Mouse (Mus musculus) midbrain, embryonic 16.5 days (tissue): ENCODE measurements at regions not wholly inside any gene's neighbourhood (a gene's known extent, or its start where the extent isn't known, plus 50 kb on each side); places are given as distances from the start of the nearest gene placed in this dataset.

Experiments
- ATAC-seq: fragments of 200-750 bp; cut with Nextera tagmentation; 2 replicates; pipeline ENCODE4 v1.8.0; 2017; ENCODE audit warnings: moderate TSS enrichment
- H3K27ac ChIP-seq: fragments of 300-500 bp; sonication (generic); 2 replicates; pipeline ENCODE4 v1.5.1; 2014; ENCODE audit warnings: mild to moderate bottlenecking, low read length, mixed read lengths
- H3K27me3 ChIP-seq: fragments of 300-500 bp; sonication (generic); 2 replicates; pipeline ENCODE4 v1.6.1; 2014; ENCODE audit warnings: low read depth, low read length, mixed read lengths; ENCODE audit not compliant: control insufficient read depth, insufficient read depth
- H3K36me3 ChIP-seq: fragments of 300-500 bp; sonication (generic); 2 replicates; pipeline ENCODE4 v1.6.1; 2014; ENCODE audit warnings: mild to moderate bottlenecking, low read length, moderate library complexity, mixed read lengths; ENCODE audit not compliant: control insufficient read depth, insufficient read depth
- H3K4me1 ChIP-seq: fragments of 300-500 bp; sonication (generic); 2 replicates; pipeline ENCODE4 v1.6.1; 2014; ENCODE audit warnings: mild to moderate bottlenecking, low read length, mixed read lengths; ENCODE audit not compliant: control insufficient read depth, insufficient read depth
- H3K4me2 ChIP-seq: fragments of 300-500 bp; sonication (generic); 2 replicates; pipeline ENCODE4 v1.6.1; 2014; ENCODE audit warnings: mild to moderate bottlenecking, low read length, mixed read lengths
- H3K4me3 ChIP-seq: fragments of 300-500 bp; sonication (generic); 2 replicates; pipeline ENCODE4 v1.5.1; 2014; ENCODE audit warnings: low read depth, mild to moderate bottlenecking, low read length, moderate library complexity, mixed read lengths
- H3K9ac ChIP-seq: fragments of 300-500 bp; sonication (generic); 2 replicates; pipeline ENCODE4 v1.6.1; 2014; ENCODE audit warnings: low read depth, low read length, mixed read lengths
- H3K9me3 ChIP-seq: fragments of 300-500 bp; sonication (generic); replicated peaks from 2 replicates; pipeline ENCODE4 v1.6.1; 2014; ENCODE audit warnings: mild to moderate bottlenecking, low read length, mixed read lengths; ENCODE audit not compliant: control insufficient read depth, poor library complexity, severe bottlenecking
- WGBS: fragments of 180-500 bp; shearing (Covaris S2); extraction: QIAGEN DNeasy Blood & Tissue Kit; methylation state at CpG from one replicate; pipeline ENCODE4 v1.1.7; 2014; 5-methylcytosine and 5-hydroxymethylcytosine counted together

DNA sequence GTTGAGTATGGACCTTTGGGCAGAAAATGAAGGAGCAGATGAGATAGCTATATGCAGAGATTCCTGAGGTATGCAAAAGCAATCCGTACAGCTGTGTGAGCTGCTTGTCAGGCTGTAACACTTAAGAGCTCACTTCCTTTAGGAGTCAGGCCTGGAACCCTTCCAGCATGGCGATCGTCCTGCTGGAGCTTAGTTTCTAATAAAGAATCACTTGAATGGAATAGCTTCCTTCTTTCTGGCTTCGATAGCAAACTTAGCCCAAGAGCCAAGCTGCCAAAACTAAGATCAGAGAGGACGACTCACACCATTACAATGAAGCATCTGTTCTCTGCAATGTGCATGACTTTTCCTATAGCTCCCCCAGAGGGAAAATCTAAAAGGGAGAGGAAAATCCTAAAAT, 253.4 kb upstream of the Amot start:
- WGBS: 53% methylated on average over 5 of the region's 5 CpGs
- Histone ChIP-seq H3K9me3 (no peaks in the 10 kb centered on the region), H3K27me3 (no peaks in the 10 kb centered on the region), H3K4me2 (no peak overlapping the region), H3K36me3 (no peaks in the 10 kb centered on the region), H3K4me1 (no peaks in the 10 kb centered on the region), H3K27ac (no peak overlapping the region), H3K9ac (no peak overlapping the region), H3K4me3 (no peak overlapping the region)
- ATAC-seq: 0 out of 2 replicates have a peak, but pooled peaks have one; percentile 25

DNA sequence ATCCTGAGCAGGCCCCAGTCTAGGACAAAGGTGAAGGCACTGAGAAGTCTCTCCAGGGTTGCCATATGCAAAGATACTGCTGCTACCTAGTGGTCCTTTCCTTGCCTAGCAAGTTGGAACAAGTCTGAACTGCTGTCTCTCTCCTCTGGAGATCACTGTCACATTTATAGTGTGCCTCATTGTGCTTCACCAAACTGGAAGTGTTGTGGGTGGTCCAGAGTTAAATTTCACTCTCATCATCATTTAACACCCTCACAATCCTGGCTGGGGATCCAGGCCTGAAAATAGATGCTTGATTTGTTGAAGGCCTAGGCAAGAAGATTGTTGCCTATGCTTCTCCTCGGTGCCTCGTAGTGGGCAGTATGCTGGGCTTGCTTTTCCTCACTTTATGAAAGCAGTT, 248.4 kb upstream of the Amot start:
- H3K27me3 ChIP-seq: no peaks in the 10 kb centered on the region
- H3K36me3 ChIP-seq: no peaks in the 10 kb centered on the region
- H3K9me3 ChIP-seq: no peaks in the 10 kb centered on the region
- no peaks in the 10 kb centered on the region for H3K4me1 ChIP-seq
- H3K9ac ChIP-seq: no peak overlapping the region
- ATAC-seq: no peak
- 94% methylated on average over 2 of the region's 2 CpGs for WGBS
- H3K4me2 ChIP-seq: no peak overlapping the region
- no peak overlapping the region for H3K27ac ChIP-seq
- no peak overlapping the region for H3K4me3 ChIP-seq
